Mouse (Mus musculus): ENCODE data around the gene Pdcd6ip.
"Not testable (repeated sequence)": the region's sequence is repeated elsewhere in the genome, so short reads cannot be mapped to it uniquely, and the experiment has no call there.

The Pdcd6ip gene

DNA sequence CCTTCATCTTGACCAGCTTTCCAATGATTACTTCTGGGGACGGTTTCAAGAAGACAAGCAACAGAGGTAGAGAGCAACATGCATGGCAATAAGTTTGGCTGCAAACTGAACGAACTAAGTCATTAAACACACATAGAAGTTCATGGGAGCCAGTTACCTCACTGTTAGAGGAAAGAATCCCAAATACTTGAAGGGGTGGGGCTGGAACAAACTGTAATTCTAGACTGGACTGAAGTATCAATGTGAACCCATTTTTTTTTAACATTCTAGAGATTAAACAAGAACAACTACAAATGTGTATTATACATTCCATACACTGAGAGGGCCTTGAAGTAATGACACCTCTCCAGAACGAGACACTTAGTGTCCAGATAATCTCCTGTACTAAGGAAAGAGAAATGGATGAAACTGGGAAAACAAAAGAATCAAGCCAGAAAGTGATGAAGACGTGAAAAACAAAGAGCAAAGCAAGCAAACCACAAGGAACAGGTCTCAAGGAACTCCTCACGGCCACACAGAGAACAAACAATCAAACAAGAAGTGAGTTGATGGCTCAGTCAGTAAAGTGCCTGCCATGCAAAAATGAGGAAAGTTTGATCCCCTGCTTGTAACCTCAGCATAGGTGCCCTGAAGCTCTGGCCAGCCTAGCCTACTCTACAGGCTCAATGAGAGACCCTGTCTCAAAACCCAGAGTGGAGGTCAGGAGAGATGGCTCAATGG is 6.5 kb downstream of the Pdcd6ip start:
- DNase-seq (ENCODE audit: low read depth, low spot score): no peak

DNA sequence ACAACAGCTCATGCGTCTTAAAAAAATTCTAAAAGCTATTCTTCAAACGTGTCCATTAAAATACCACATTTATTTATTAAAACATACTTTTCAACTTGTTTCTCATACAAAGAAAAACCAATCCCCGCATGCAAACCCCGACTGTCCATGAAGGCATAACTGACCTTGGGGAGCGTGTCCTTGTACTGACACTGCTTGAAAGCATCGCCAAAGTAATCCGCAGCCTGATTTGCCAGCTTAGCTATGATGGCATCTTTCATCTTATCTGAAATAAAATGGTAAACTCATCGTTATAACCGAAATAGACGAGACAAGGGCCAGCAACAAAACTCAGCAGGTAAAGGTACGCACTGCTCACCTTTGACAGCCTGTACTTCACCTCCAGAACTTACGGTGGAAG is 20.6 kb downstream of the Pdcd6ip start:
- DNase-seq (ENCODE audit: low read depth, low spot score): no peak

DNA sequence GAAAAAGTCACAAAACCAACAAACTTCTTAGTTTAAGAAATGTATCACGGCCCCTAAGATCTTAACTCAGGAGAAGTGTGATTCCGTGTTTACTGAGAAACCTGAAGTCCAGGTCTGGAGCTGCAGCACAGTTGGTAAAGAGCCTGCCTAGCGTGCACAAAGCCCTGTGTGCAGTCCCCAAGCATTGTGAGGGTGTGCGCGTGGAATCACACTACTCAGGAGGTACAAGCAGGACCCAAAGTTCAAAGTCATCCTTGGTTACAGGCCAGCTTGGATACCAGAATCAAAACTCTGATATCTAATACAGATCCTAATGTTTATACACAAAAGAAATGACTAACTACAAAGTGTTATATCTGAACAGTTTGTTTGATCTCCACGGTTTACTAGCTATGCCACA is 34.3 kb downstream of the Pdcd6ip start:
- no peak for DNase-seq (ENCODE audit: low read depth, low spot score)

DNA sequence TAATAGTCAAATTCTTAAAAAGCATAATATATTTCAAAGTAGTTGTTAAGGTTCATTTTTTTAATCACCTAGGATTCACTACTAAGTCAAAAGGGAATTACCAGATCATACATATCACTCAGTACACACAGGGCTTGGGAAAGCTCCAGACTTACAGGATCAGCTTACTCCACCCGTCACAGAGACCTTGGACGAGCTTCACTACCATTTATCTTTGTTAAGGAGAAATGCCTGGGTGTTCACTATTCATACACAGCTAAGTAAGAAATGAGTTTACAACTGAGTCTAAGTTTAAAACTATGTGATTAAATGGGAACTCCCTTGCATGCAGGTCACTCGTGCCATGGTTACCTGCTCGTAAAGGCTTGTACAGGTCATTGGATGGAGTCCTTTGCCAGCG is 35.7 kb downstream of the Pdcd6ip start:
- no peak for DNase-seq (ENCODE audit: low read depth, low spot score)

DNA sequence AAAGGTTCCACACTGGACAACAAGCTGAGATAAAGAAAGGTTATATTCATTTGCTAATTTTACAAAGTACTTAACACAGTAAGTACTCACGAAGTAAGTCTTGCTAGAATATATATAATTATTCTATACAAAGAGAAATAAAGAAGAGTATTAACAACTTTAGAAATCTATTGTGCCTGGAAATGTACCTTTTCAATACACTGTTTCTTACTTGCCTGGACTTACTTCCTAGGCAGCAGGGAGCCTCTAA is 37.3 kb downstream of the Pdcd6ip start:
- no peak for DNase-seq (ENCODE audit: low read depth, low spot score)

DNA sequence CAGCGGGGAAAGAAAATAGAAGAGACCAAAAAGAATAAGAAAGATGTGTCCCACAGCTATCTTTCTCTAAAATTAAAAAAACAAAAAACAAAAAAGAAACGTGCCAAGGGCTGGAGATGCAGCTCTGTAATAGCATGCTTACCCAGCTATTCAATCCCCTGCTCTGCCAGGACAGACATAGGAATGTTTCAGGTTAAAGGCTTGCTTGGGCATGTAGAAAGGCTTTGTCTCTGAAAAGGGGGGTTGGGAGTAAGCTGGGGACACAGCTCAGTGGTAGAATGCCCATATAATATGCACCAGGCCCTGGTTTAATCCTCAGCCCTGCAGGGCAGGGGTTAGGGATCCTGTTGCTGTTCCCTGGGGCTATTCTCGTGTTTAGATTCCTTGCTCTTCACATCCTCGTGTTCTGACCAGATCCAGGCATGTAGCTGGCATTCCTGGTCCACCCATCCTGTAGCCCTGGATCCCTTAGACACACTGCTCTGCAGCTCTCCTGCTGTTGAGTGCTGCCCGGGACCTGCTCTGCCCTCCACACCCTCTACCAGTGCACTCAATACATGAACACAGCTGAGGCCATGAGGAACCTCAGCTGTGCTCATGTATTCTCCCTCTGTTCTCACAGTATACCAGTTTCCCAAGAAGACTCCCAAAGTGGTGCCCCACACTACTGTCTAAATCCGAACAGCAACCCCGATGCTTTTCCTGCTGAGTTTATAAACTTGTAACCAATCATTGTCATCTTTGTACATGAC is 37.8 kb downstream of the Pdcd6ip start:
- peak; percentile 2 for DNase-seq (ENCODE audit: low read depth, low spot score)

DNA sequence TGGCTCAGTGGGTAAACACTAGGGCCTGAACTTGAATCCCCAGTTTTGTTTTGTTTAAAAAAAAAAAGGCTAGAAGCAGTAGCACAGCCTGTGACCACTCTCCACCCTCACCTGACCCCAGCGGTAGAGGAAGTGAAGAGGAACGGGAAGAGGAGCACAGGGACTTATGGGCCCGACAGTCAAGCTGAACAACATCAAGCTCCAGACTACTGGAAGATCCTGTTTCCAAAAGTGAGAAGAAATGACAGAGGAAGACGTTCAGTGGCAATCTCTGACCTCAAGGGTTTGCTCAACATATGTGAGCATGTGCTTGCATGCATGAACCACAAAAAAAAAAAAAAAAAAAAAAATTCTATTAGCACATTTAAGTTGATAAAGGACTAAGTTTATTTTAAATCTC is 44.6 kb downstream of the Pdcd6ip start:
- no peak for DNase-seq (ENCODE audit: low read depth, low spot score)

DNA sequence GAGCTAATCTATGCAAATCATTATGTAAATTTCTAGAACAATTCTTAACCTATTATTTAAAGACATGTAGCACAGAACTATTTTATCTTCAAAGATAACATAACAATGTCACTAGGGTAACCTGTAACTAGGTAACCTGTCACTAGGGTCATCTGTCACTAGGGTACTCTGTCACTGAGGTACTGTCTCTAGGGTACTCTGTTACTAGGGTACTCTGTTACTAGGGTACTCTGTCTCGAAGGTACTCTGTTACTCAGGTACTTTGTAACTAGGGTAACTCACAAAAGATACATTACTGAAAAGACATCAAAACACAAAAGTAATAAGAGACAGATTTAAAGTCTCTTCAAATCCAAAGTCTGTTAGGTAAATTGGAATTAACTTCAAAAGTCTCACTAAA is 50.2 kb downstream of the Pdcd6ip start:
- DNase-seq (ENCODE audit: low read depth, low spot score): no peak

- DNase-seq (ENCODE audit: low read depth, low spot score): no peak
Measured at GRCm38 (mm10) chr9:113653571-113653970, 54.5 kb downstream of the Pdcd6ip start.

DNA sequence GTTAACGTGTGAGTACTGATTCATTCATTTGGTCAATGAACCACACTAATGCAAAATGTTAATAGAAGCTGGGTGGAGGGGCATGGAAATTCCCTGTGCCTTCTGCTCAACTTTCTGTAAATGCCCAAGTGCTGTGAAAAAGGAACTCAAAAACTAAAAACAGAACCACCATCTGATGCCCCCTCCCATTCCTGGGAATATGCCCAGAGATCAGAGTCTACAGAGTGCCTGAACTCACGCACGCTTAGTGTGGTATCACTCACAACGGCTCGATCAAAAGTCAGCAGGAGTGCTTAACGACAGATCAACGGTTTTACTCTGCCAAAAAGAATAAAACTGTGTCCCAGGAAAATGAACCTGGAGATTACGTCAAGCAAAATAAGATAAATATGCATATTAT is 57.3 kb downstream of the Pdcd6ip start:
- DNase-seq (ENCODE audit: low read depth, low spot score): no peak

DNA sequence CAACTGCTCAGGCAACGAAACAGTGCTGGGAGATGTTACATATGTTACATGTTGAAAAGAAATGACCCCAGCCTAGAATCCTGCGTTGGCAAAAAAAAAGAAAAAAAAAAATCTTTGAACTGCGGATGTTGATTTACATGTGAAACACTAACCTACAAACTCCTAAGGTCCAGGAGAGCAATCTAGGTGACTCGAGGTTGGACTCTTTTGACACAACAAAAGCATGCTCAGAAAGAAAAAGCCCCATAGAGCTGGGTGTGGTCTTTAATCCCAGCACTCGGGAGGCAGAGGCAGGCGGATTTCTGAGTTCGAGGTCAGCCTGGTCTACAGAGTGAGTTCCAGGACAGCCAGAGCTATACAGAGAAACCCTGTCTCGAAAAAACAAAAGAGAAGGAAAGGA is 58.8 kb downstream of the Pdcd6ip start:
- DNase-seq (ENCODE audit: low read depth, low spot score): not testable (repeated sequence)

GRCm38 (mm10) chr9:113645837-113646169 is 62.3 kb downstream of the Pdcd6ip start:
- DNase-seq (ENCODE audit: low read depth, low spot score): no peak

- DNase-seq (ENCODE audit: low read depth, low spot score): peak; percentile 78
Measured at GRCm38 (mm10) chr9:113645153-113645836, 62.8 kb downstream of the Pdcd6ip start.

DNA sequence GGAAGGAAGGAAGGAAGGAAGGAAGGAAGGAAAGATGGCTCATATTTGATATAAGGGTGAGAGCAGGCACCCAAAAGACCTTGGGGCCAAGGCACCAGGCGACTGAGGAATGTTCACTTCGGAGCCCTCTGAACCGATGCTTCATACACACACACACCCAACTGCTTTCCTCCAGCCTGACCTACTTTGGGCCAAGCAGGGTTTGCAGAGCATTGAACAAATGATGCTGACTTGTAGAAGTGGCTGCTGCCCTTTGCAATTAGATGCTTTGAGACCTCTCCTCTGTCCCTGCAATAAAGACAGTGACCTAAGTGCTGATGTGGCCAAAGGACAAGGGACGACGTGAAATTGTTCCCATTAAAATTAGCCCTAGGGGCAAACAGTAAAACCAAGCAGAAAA is 63.4 kb downstream of the Pdcd6ip start:
- DNase-seq (ENCODE audit: low read depth, low spot score): no peak

GRCm38 (mm10) chr9:113644076-113644475 is 64.0 kb downstream of the Pdcd6ip start:
- DNase-seq (ENCODE audit: low read depth, low spot score): no peak

DNA sequence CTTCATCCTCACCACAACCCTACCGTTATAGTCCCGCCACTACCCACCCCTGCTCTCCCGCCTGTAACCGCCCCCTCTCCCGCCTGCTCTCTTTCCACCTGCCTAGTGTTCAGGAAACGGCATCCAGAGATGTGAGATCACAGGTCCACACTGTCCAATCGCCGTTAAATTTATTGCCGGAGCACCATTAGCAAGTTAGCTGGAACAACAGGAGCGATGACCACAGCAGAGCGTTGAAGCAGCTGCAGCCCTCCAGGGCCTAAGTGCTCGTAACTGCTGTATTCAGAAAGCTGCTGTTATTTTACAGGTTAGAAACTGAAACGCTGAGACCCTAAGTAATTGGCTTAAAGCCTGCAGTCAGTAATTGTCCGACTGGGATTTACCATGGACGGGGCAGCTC is 64.4 kb downstream of the Pdcd6ip start:
- DNase-seq (ENCODE audit: low read depth, low spot score): peak; percentile 48

DNA sequence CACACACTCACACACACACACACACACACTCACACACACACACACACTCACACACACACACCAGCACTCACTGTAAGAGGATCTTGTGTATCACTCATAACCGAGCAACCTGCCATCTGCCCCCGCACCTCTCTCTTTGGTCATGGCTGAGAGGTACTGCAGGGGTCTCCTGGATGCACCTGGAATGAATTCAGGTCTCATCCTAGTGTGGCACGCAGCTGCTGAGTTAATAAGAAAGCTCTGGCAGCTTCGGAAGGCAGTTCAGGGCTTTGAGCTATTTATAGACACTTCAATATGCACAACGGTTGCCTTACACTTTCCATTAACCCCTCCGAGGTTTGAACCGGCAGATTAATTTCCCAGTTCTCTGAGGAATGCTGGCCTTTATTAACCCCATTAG is 73.1 kb downstream of the Pdcd6ip start:
- DNase-seq (ENCODE audit: low read depth, low spot score): no peak

GRCm38 (mm10) chr9:113633168-113633744 is 74.8 kb downstream of the Pdcd6ip start:
- no peak for DNase-seq (ENCODE audit: low read depth, low spot score)

GRCm38 (mm10) chr9:113632350-113633043 is 75.6 kb downstream of the Pdcd6ip start:
- DNase-seq (ENCODE audit: low read depth, low spot score): no peak

- DNase-seq (ENCODE audit: low read depth, low spot score): peak; percentile 69
Measured at GRCm38 (mm10) chr9:113629632-113630031, 78.4 kb downstream of the Pdcd6ip start.

- no peak for DNase-seq (ENCODE audit: low read depth, low spot score)
Measured at GRCm38 (mm10) chr9:113629191-113629590, 78.9 kb downstream of the Pdcd6ip start.

GRCm38 (mm10) chr9:113628780-113629179 is 79.3 kb downstream of the Pdcd6ip start:
- no peak for DNase-seq (ENCODE audit: low read depth, low spot score)

Data from mesoderm, embryonic 11.5 days (tissue).